ENCODE assay signal across 8 mouse cellular contexts in the genomic region with DNA sequence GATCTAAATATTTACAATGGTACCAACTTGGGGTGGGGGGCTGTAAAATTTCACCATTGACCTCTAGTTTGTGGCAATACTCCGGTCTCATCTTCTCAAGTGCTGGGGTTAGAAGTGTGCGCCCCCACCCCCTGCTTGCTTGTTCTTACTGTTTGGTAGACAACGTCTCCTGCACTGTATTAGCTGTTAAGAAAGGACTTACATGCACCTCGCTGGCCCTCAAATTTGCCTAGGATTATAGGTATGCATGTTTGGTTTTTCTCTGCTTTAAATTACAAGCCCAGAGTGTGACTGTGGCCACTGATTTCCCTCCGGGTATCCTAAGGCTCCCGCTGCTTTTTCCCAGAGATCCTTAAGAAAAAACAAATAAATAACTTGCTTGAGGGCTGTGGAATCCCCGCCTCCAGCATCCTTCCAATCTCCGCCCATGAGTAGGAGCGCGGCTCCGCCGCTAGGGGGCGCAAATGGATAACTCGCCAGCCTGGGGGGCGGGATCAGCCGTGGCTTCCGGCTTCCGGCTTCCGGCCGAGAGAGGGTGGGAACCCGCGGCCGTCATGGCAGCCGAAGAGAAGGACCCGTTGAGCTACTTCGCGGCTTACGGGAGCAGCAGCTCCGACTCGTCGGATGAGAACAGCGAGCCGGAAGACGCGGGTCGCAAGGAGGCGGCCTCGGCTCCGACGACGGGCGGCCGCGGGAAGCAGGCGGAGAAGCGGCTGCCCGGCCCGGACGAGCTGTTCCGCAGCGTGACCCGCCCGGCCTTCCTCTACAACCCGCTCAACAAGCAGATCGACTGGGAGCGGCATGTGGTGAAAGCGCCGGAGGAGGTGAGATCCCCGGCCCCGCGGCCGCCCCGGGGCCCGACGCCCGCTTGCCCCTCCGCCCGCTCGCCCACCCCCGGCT. TPM values are rescaled to one million over a fixed set of nuclear protein-coding genes. Genes with fewer than 3 reads are reported as not detected.
DNase-seq lines count a peak whose midpoint lies in the region; ATAC-seq and TF ChIP-seq lines count a peak whose summit lies in the region.

A gene (plus strand): TSS at position 510 of the 900 bp plus-strand sequence.

- peaks cover 27% of the 10 kb centered on the region for H3K36me3 ChIP-seq in embryonic facial prominence, embryonic 12.5 days
- H3K36me3 ChIP-seq in kidney, adult 2 months (ENCODE audit: control insufficient read depth, insufficient read depth, low read length), result no peaks in the 10 kb centered on the region; the same call in 1 of the 2 replicates
- peaks cover 4% of the 10 kb centered on the region for H3K36me3 ChIP-seq in limb, embryonic 11.5 days (ENCODE audit: control insufficient read depth, insufficient read depth, low read length)
- H3K36me3 ChIP-seq in midbrain, embryonic 13.5 days, result peaks cover 30% of the 10 kb centered on the region
- H3K36me3 ChIP-seq in small intestine, adult 2 months (ENCODE audit: control insufficient read depth, insufficient read depth, low read length), result peaks cover 31% of the 10 kb centered on the region

- H3K4me2 ChIP-seq in embryonic facial prominence, embryonic 12.5 days (replicated peaks), result peak within 1 kb of the TSS; percentile 72
- peak within 1 kb of the TSS; percentile 68 for H3K4me2 ChIP-seq in limb, embryonic 11.5 days (ENCODE audit: low read depth, severe bottlenecking)
- H3K4me2 ChIP-seq in midbrain, embryonic 13.5 days (replicated peaks), result peak within 1 kb of the TSS; percentile 85

- peak within 1 kb of the TSS; percentile 66 for H3K27ac ChIP-seq in embryonic facial prominence, embryonic 12.5 days
- 0 out of 2 replicates have a peak within 1 kb of the TSS, but pooled peaks have one; percentile 14 for H3K27ac ChIP-seq in kidney, adult 2 months (ENCODE audit: insufficient read depth, low read depth, low read length)
- H3K27ac ChIP-seq in limb, embryonic 11.5 days (replicated peaks; ENCODE audit: low read depth, low read length), result no peak within 1 kb of the TSS
- H3K27ac ChIP-seq in midbrain, embryonic 13.5 days, result peak within 1 kb of the TSS; percentile 79
- H3K27ac ChIP-seq in small intestine, adult 2 months (ENCODE audit: insufficient read depth, low read depth, low read length), result no peak within 1 kb of the TSS

- ATAC-seq in embryonic facial prominence, embryonic 12.5 days (ENCODE audit: insufficient number of reproducible peaks, insufficient read depth, low FRiP score, low TSS enrichment), result peak; percentile 79
- ATAC-seq in limb, embryonic 11.5 days (ENCODE audit: insufficient number of reproducible peaks, low FRiP score, low TSS enrichment, low read depth), result peak; percentile 91
- ATAC-seq in midbrain, embryonic 13.5 days, result peak; percentile 94

- no peaks in the 10 kb centered on the region for H3K9me3 ChIP-seq in embryonic facial prominence, embryonic 12.5 days
- H3K9me3 ChIP-seq in limb, embryonic 11.5 days (ENCODE audit: control insufficient read depth, low read length), result no peaks in the 10 kb centered on the region
- no peaks in the 10 kb centered on the region for H3K9me3 ChIP-seq in midbrain, embryonic 13.5 days

- TF ChIP-seq POLR2A in kidney, adult 2 months (IDR thresholded peaks at IDR 0.05; ENCODE audit: low read depth, low read length), result peak; percentile 80
- peak; percentile 73 for TF ChIP-seq POLR2A in small intestine, adult 2 months (IDR thresholded peaks at IDR 0.05; ENCODE audit: low read depth, low read length)

- peak within 1 kb of the TSS; percentile 92 for H3K4me3 ChIP-seq in embryonic facial prominence, embryonic 12.5 days
- peak within 1 kb of the TSS; percentile 87 for H3K4me3 ChIP-seq in kidney, adult 2 months (ENCODE audit: insufficient read depth, low read depth, low read length)
- peak within 1 kb of the TSS; percentile 94 for H3K4me3 ChIP-seq in limb, embryonic 11.5 days (ENCODE audit: low read depth, low read length)
- H3K4me3 ChIP-seq in midbrain, embryonic 13.5 days (replicated peaks), result peak within 1 kb of the TSS; percentile 97
- peak within 1 kb of the TSS; percentile 71 for H3K4me3 ChIP-seq in small intestine, adult 2 months (ENCODE audit: low read depth, low read length)

- peak; percentile 94 for DNase-seq in 3T3-L1 (ENCODE audit: low read depth, low spot score)
- DNase-seq in adrenal gland, postnatal 36 days, result peak; percentile 93 to 96
- peak; percentile 92 to 94 for DNase-seq in heart, adult 18-20 months
- peak; percentile 94 for DNase-seq in kidney, adult 2 months
- peak; percentile 98 for DNase-seq in limb, embryonic 11.5 days (ENCODE audit: low spot score)

- no peaks in the 10 kb centered on the region for H3K27me3 ChIP-seq in embryonic facial prominence, embryonic 12.5 days
- no peaks in the 10 kb centered on the region for H3K27me3 ChIP-seq in kidney, adult 2 months (replicated peaks; ENCODE audit: control insufficient read depth, insufficient read depth, low read length)
- H3K27me3 ChIP-seq in limb, embryonic 11.5 days (ENCODE audit: control insufficient read depth, insufficient read depth, low read length), result no peaks in the 10 kb centered on the region
- H3K27me3 ChIP-seq in midbrain, embryonic 13.5 days, result no peaks in the 10 kb centered on the region
- no peaks in the 10 kb centered on the region for H3K27me3 ChIP-seq in small intestine, adult 2 months (ENCODE audit: control insufficient read depth, insufficient read depth, low read length)

- 2% methylated on average over 62 of the region's 70 CpGs for WGBS in embryonic facial prominence, embryonic 12.5 days
- WGBS in kidney, adult 2 months, result under 1% methylated on average over 67 of the region's 70 CpGs
- 2% methylated on average over 56 of the region's 70 CpGs for WGBS in limb, embryonic 11.5 days
- 1% methylated on average over 53 of the region's 70 CpGs for WGBS in midbrain, embryonic 13.5 days
- 1% methylated on average over 70 of the region's 70 CpGs for WGBS in small intestine, adult 2 months

- peaks cover 16% of the 10 kb centered on the region for H3K4me1 ChIP-seq in embryonic facial prominence, embryonic 12.5 days
- peaks cover 10% of the 10 kb centered on the region; the same call in 1 of the 2 replicates for H3K4me1 ChIP-seq in kidney, adult 2 months (ENCODE audit: control insufficient read depth, insufficient read depth, low read length)
- H3K4me1 ChIP-seq in limb, embryonic 11.5 days (ENCODE audit: control insufficient read depth, insufficient read depth, low read length), result peaks cover 5% of the 10 kb centered on the region
- peaks cover 38% of the 10 kb centered on the region for H3K4me1 ChIP-seq in midbrain, embryonic 13.5 days (replicated peaks)
- H3K4me1 ChIP-seq in small intestine, adult 2 months (ENCODE audit: control insufficient read depth, insufficient read depth, insufficient read length, low read length), result peaks cover 8% of the 10 kb centered on the region; the same call in 1 of the 2 replicates

- H3K9ac ChIP-seq in embryonic facial prominence, embryonic 12.5 days, result peak within 1 kb of the TSS; percentile 94
- peak within 1 kb of the TSS; percentile 87 for H3K9ac ChIP-seq in limb, embryonic 11.5 days (ENCODE audit: low read length)
- peak within 1 kb of the TSS; percentile 95 for H3K9ac ChIP-seq in midbrain, embryonic 13.5 days (replicated peaks)

- TF ChIP-seq CTCF in kidney, adult 2 months (conservative IDR thresholded peaks at IDR 0.05; ENCODE audit: insufficient read depth, insufficient read length, low read depth, low read length), result peak; percentile 83
- TF ChIP-seq CTCF in small intestine, adult 2 months (IDR thresholded peaks at IDR 0.05; ENCODE audit: extremely low read depth, insufficient read length, insufficient replicate concordance, low read depth, low read length), result peak; percentile 97

RNA-seq across cellular contexts. Expression of the gene that starts here (rescaled TPM):
- 10 to 100 TPM; 22.3 to 22.8 TPM for total RNA-seq in adrenal gland, postnatal 36 days (2021)
- 50.4 and 54.2 TPM in 2 replicates for polyA plus RNA-seq in embryonic facial prominence, embryonic 12.5 days (2016; fragmentation: Nextera tagmentation; extraction: Ambion mirVana)
- total RNA-seq in heart, adult 18-20 months (2021), result 10 to 100 TPM; 18.0 to 20.6 TPM
- polyA plus RNA-seq in kidney, adult 2 months (2012; rRNA removed), result 7.4 and 9.4 TPM in 2 replicates
- 55.1 and 61.3 TPM in 2 replicates for polyA plus RNA-seq in limb, embryonic 11.5 days (2014; fragmentation: Nextera tagmentation; extraction: Ambion mirVana)
- 70.0 and 73.0 TPM in 2 replicates for polyA plus RNA-seq in midbrain, embryonic 13.5 days (2015; fragmentation: Nextera tagmentation; extraction: Ambion mirVana)
- polyA plus RNA-seq in small intestine, adult 2 months (2012; rRNA removed), result 14.8 and 20.0 TPM in 2 replicates

Comparison
In these comparisons a context has a peak if more than half of its experiments do, and no peak if none do; other contexts are left out.
1. H3K27ac ChIP-seq: peak in embryonic facial prominence, embryonic 12.5 days (single experiment), kidney, adult 2 months (single experiment) and midbrain, embryonic 13.5 days (single experiment); none in limb, embryonic 11.5 days (single experiment) and small intestine, adult 2 months (single experiment).
2. Peak in every context shown above with its lines, with median percentiles within 50 percentile points of each other: DNase-seq, ATAC-seq, H3K4me2 ChIP-seq, H3K4me3 ChIP-seq and H3K9ac ChIP-seq.